Mouse (Mus musculus): Measurements from ENCODE around the gene BC035044.

DNA sequence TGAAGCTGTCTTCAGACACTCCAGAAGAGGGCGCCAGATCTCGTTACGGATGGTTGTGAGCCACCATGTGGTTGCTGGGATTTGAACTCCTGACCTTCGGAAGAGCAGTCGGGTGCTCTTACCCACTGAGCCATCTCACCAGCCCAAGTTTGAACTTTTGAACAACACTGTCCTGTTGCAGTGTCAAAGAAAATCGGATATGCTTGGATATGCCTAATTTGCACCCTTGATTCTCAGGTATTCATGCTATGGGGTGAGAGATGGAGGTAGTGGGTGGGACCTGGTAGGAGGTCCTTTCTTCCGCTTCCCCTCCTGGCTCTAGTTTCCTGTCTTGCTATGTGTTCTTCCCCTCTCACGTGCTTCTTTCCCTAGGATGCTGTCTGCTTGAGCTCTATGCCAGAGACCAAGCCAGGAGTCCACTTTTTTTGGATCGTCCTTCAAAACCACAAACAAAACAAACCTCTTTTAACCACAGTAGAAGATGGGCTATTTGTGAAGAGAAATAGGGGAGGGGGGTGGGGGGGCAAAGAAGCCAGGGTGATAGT is 44.9 kb downstream of the BC035044 start:
- TF ChIP-seq CTCF (IDR thresholded peaks at IDR 0.05; ENCODE audit: insufficient read depth, low read length) (no peak), POLR2A (IDR thresholded peaks at IDR 0.05; ENCODE audit: borderline replicate concordance, extremely low read depth, low read depth, low read length) (no peak)

Measured in lung, adult 2 months (tissue).